Mouse (Mus musculus): ENCODE data around the gene Tie1.

DNA sequence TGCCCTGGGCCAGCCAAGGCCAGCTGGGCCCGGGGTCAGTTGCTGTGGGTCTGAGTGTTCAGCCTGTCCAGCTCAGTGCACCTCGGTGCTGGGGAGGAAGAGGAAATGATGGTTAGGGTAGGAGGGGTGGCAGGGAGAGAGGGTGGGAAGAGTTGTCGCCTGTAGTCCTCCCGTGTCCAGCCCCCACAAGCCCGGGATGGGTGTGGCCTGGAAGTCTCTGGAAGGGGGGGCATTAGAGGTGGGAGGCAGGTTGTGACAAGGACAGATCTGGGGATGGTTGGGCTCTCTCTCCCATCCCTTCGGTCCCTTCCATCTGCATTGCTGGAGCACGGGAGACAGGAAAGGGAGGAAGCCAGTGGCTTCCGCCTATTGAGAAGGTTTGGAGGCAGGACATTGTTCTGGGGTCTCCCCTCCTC, at the start of gene Tie1:
- TF ChIP-seq CTCF (conservative IDR thresholded peaks at IDR 0.05; ENCODE audit: insufficient read depth, insufficient read length, low read depth, low read length) = no peak
- TF ChIP-seq POLR2A (IDR thresholded peaks at IDR 0.05; ENCODE audit: low read depth, low read length) = peak; percentile 45
